Mouse (Mus musculus): Measurements from ENCODE around the gene Mastl.
A peak's percentile ranks its signal among the peaks of the same experiment; 100 is the strongest.

Gene Mastl

DNA sequence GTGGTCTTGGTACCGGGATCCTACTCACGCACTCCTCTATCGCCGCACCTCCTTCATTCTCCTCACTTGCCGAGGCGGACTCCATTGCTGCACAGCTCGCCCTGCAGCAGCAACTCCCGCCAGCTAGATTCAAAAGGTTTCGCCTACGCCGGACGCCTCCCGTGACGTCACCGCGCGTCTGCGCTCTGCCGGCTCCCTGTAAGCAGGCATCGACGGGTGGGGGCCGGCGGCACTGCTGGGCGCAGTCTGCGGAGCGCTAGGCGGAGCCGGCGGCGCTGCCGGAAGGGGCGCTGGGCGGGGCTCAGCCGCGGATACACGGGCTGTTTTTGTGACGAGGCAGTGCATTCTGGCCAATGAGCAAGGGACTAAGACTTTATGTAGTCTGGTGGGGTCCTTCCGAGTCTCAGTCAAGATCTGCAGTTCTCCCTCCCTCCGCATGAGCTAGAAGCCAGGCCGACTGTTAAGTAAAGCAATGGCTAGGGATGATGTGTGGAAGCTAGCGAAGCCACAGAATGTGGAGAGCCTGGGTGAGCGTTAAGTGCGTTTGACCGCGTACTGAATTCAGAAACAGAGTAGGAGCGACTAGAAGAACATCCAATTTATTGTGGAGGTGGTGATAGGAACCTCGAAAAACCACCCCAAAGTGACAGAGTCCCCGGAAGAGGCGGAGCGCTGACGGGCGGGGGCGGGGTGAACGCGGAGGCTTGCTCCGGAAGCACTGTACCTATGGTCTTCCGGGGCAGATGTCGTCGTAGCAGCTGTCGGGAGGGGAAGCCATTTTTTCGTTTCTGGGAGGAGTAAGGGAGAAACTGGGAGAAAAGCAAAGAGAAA is at the start of gene Mastl, which contains the start of gene Yme1l1:
Gene Mastl, minus strand, starts transcription at position 248 of the 831 bp plus-strand sequence.
Gene Yme1l1, plus strand, starts transcription at position 593 of the 831 bp plus-strand sequence.
- DNase-seq (ENCODE audit: low read depth, low spot score), result peak; percentile 100

DNA sequence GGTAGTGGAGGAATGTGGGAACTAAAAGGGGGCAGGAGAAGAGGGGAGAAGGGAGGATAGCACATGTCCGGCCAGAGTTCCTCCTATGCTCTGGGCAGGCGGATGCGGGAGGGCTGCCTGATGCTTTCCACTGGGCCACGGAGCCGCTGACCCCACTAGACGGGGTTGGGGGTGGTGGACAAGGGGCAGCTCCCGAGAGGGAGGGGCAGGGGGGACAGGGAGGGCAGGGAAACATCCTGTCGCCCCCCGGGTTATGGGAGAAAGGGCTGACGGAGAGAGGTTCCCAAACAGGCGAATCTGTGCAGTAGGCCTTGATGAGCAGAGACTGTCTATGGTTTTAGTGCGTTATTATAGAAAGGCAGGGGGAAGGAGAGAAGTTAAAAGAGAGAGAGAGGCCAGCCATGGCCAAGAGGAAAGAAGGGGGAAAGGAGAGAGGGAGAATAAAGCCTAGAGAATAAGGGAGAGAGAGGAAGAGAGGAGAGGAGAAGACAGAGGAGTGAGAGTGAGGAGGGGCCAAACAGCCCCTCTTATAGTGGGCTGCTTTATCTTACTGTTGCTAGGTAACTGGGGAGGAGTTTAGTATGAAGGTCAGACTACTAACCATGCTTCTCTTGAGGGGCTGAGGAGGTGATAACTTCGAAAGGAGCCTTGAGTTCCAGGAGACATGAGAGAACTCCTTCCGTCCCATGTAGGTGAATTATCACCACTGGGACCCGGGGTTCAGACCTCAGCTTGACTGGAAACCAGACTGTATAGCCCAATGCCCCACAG is 47.3 kb upstream of the Mastl start:
- DNase-seq (ENCODE audit: low read depth, low spot score), result no peak

DNA sequence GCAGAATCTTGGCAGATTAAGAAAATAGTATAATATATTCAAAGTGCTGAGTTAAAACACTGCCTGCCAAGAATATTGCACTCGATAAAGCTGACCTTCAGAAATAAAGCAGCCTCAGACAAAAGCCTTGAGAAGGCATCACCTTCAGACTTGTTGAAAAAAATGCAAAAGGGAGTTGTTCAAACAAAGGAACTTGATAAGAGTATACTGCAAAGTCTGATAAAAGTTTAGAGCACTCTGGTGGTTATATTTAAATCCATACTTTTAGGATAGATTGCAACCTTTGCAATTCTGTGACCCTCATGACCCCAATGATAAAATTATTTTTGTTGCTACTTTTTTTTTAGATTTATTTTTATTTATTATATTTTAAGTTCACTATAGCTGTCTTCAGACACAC is 45.2 kb upstream of the Mastl start:
- no peak for DNase-seq (ENCODE audit: low read depth, low spot score)

DNA sequence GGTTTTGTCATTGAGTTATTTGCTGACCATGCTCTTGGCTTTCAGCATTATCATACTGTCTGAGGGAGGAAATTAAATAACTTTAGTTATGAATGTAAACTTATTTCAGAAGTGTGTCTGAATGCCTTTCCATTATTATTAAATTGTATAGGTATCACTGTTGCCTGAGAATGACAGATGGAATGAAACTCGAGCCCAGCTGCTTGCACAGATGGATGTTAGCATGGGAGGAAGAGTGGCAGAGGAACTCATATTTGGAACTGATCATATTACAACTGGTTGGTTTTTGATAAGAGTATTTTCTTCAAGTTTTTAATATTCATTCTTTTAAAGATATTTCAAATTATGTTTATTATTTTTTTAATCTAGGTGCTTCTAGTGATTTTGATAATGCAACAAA is 38.5 kb upstream of the Mastl start:
- no peak for DNase-seq (ENCODE audit: low read depth, low spot score)

DNA sequence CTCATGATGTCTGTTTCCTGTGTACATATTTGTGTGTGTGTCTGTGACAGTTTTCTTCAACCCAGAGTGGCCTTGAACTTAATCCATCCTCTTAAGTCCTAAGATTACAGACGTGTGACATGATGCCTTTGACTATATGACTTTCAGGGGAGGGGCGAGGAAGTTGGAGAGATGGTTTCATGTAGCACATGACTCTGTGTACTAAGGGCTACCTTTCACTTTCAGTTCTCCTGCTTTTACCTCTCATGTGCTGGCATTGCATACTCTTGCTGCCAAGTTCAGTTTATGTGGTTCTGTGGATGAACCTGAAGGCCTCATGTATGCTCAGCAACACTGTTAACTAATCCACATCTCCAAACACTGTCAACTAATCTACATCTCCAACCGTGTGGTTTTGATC is 16.5 kb upstream of the Mastl start:
- DNase-seq (ENCODE audit: low read depth, low spot score), result peak; percentile 22

DNA sequence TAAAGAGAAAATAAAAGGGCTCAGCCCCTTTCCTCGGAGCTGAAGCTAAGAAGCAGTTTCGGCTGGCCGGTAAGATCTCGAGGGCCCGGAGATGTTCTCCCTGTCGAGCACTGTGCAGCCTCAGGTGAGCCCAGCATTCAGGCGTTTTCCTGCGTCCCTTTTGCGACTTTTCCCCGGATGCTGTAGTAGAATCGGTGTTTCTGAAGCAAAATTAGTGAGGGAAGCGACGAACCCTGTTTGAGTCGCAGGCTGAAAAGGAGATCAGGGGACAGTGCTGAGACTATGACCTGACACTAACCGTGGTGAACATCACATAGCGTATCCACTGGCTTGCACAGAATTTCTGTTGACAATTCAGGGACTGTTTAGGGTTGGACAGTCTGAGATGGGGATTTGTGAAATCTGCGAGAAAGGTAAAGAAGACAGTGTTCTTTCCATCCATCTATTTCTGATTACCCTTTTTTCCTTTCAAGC is 821 bp upstream of the Mastl start:
- no peak for DNase-seq (ENCODE audit: low read depth, low spot score)

DNA sequence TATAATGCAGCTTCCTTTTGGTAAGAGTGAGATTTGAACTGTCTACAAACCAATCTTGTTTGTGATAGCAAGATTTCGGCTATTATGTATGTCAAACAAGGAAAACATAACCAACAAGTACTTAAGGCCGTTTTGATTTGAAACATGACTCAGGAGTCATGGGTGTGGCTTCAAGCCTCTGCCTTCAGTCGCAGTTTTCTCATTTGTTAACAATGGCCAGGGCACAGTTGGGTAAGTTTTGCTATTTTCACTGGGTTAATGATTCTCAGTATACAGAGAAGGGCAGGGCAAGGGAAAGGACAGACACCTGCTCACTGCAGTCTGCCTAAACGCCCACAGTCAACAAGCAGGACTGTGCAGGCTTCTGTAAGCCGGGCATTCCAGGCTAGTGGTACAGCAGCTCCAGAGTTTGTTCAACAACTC is 614 bp downstream of the Mastl start:
- no peak for DNase-seq (ENCODE audit: low read depth, low spot score)

DNA sequence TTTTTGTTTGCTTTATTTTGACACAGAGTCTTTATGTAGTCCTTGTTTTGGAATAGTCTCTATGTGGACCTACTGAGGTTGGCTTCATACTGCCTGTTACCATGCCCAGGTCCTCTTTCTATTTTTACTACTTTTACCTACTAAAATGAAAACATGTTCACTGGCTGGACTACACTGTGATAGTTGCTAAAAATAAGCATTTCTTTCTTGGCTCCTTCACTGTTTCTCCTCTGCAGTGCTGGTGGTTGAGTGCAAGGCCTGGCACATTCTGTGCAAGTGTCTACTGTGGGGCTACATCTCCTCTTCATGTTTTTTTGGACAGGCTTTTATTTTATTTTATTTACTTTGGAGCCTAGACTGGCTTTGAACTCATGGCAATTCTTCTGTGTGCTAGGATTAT is 36.3 kb downstream of the Mastl start:
- no peak for DNase-seq (ENCODE audit: low read depth, low spot score)

DNA sequence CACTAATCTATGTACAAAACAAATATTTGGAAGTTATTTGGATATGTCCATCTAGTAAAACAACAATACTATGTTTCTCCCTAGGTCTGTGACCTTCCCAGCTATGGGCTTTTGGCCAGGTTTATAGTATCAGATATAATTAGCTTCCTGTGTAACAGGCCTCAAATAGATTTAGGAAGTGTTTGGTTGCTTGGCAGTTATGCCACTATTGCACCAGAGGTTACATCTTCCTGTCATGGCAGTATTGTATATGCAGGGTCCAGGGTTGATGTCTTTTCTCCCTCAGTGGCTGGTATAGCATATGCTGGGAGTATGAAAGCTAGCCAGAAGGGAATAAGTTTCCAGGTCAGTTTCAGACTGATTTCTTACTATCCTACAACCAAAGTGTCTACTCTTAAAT is 53.6 kb downstream of the Mastl start:
- no peak for DNase-seq (ENCODE audit: low read depth, low spot score)

DNA sequence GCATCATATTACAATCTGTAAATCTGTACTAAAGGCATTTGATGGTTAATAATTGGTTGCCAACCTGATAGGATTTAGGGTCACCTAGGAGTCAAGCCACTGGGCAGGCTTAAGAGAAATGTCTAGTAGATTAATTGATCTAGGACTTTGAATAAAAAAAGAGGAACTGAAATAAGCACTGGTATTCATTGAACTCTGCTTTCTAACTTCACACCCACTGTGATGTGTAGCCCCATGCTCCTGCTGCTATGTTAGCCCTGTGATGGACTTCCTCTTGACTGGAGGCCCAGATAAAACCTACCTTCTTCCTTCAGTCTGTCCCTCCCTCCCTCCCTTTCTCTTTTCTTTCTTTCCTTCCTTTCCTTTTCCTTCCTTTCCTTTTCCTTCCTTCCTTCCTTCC is 58.8 kb downstream of the Mastl start:
- no peak for DNase-seq (ENCODE audit: low read depth, low spot score)

DNA sequence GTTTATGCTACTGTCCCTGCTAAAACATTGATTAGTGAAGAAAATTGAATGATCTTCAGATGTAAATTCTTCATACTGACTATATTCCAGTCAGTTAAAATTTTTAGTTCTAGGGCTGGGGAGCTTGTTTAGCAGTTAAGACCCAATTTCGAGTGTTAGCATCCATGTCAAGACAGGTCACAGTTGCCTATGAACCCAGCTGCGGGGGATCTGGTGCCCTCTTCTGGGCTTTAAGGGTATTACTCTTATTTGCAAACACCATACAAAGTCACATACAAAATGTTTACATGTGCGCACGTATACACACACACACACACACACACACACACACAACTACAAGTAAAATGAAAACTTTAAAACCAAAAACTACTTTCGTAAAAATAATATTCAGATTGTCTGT is 63.6 kb downstream of the Mastl start:
- peak; percentile 81 for DNase-seq (ENCODE audit: low read depth, low spot score)

DNA sequence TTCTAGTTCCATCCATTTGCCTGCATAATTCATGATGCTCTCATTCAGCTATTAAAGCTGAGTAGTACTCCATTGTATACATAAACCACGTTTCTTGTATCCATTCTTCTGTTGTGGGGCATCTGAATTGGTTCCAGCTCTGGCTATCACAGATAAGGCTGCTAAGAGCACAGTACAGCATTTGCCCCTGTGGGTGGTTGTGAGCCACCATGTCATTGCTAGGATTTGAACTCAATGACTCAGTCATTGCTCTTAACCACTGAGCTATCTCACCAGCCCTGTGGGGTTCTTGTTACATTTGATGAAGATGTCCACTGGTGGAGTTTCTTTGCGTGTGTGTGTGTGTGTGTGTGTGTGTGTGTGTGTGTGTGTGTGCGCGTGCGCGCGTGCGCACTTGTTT is 71.3 kb downstream of the Mastl start:
- DNase-seq (ENCODE audit: low read depth, low spot score), result no peak

DNA sequence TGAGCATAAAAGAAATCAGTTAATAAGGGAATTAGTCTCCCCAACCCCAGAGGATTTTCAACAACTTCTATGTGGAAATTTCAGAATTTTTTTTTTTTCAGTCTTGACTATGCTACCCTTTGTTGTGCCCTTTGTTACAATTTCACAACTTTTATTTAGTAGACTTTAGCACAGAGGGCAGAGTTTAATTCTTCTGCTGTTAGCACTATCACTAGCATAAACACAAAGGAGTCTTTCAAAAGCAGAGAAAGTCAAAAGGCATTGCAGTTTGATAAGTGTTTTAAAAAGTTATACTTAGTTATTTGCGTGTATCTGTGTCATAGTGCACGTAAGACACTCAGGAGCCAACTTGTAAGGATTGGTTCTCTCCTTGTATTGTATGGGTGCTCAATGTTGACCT is 77.2 kb downstream of the Mastl start:
- no peak for DNase-seq (ENCODE audit: low read depth, low spot score)

DNA sequence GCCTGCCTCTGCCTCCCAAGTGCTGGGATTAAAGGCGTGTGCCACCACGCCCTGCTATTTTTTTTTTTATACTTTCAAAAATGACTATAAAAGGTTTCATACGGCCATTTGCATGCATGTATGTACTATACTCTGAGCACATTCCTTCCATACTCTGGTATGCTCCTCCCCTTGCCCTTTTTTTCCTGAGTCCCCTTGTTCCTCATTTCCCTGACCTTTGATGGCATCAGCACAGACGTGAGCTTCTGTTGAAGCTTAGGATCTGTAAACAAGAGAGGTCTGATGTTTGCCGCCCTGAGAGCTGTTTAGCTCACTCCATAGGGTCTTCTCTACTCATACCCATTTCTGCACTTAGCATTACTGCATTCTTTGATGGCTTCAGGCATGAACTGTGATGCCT is 78.1 kb downstream of the Mastl start:
- DNase-seq (ENCODE audit: low read depth, low spot score), result no peak

DNA sequence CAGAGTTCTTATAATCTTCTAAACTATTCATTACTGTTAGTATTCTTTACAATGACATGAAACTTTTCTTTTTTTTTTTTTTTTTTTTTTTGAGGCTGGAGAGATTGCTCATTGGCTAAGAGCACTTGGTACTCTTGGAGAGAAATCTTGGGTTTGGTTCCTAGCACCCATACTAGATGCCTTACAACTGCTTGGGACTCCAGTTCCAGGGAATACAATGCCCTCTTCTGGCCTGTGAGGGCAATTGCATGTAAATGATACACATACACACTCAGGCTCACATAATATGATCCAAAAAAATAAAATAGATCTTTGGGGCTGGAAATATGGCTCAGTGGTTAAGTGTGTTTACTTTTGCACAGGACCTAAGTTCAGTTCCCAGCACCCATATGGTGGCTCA is 79.0 kb downstream of the Mastl start:
- peak; percentile 12 for DNase-seq (ENCODE audit: low read depth, low spot score)

DNA sequence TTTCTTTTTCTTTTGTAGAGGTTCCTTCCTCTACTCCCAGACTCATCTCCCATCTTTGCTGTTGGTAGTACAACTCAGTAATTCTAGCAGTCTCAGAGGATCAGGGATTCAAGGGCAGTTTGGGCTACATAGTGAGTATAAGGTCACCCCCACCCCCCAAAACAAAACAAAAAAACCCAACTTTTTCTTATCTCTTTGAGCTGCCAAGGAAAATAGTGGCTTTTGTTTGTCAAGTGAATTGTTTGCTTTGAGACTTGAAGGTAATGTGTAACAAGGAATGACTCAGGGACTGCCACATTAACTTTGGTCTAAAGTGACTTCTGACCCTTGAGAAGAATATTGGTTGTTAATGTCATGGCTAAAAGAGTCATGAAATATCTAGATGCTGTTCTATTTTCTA is 80.0 kb downstream of the Mastl start:
- DNase-seq (ENCODE audit: low read depth, low spot score), result no peak

DNA sequence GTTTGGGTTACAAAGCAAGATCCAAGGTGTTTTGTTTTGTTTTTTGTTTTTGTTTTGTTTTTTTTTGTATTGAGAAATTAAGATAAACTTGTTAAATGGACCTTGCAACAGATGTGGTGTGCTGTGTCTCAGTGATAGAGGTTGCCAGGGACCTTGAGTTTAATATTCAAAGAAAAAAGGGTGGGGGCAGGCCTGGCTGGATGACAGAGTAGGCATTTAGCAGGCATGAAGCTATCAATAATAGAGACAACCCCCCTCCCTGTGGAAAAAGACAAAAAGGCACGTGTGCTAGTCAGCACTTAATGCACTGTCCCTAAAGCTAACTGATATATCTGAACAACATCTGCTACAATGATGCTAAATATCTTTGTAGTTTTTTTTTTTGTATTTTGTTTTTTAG is 84.4 kb downstream of the Mastl start:
- no peak for DNase-seq (ENCODE audit: low read depth, low spot score)

DNA sequence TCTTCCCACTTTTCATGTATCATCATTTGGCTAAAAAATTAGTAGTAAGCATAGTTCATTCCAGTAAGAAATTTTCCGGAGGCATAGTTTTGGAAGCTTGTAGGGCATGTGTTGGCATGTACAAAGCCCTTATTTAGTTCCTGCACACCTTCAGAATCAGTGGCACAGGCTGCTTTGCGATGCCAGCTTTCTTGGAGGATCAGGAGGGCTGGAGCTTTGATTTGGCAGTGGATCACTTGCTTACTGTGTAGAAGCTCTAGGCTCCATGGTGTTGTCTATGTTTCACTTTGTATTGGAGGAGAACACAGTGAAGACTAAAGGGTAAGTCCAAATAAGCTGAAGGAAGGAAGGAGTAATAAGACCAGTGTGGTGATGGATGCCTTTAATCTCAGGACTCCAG is 85.3 kb downstream of the Mastl start:
- no peak for DNase-seq (ENCODE audit: low read depth, low spot score)

DNA sequence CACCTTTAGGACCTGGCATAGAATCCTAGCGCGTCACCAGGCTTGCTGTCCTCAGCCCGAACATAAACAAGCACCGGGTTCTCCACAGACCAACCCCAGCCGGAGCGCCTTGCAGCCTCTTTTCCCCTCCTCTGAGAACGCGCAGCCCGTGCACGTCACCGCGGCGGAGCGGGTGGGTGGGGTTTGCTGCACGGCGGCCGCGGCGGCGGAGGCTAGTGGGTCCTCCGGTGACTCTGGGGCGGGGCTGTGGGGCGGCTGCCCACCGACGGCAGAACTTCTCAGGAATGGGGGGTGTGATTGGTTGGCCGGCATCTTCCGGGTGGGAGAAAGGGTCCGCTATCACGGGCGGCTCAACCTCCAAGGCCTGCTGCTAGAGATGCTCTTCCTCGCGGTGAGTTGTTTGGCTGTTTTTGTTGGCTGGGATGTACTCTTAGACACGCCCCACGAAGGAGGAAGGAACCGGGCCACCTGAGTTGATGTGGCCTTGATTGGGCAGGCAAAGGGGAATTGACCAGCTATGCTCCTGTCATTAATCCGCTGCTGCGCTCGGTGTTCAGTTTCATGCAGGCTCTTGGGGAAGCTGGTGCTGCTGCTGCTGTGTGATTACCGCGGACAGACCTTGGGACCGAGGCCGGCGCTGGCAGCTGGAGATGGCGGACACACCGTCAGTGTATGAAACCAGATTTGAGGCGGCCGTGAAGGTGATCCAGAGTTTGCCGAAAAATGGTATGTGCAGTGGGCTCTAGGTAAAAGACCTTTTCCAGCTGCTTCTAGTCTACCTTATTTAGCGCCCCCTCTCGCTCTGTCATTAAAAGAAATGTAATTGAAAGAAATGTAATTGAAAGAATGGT is 86.7 kb downstream of the Mastl start:
- DNase-seq (ENCODE audit: low read depth, low spot score), result peak; percentile 95

DNA sequence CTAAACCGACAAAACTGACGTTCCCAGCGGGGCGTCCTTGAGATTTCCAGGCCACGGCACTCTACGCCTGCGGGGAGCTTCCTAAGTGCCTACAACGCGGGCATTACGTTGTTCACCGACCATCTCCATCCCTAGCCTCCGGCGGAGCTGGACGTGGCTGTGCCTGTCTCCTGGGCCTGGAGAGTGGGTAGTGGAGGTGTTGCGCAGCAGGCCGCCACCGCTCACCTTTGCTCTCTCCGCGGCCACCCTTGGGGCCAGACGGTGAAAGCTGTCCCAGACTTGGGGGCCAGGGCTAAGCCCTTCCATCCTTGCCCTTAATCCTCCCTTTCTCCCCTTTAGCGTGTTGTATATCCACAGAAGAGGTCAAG is 87.5 kb downstream of the Mastl start:
- DNase-seq (ENCODE audit: low read depth, low spot score), result no peak

DNA sequence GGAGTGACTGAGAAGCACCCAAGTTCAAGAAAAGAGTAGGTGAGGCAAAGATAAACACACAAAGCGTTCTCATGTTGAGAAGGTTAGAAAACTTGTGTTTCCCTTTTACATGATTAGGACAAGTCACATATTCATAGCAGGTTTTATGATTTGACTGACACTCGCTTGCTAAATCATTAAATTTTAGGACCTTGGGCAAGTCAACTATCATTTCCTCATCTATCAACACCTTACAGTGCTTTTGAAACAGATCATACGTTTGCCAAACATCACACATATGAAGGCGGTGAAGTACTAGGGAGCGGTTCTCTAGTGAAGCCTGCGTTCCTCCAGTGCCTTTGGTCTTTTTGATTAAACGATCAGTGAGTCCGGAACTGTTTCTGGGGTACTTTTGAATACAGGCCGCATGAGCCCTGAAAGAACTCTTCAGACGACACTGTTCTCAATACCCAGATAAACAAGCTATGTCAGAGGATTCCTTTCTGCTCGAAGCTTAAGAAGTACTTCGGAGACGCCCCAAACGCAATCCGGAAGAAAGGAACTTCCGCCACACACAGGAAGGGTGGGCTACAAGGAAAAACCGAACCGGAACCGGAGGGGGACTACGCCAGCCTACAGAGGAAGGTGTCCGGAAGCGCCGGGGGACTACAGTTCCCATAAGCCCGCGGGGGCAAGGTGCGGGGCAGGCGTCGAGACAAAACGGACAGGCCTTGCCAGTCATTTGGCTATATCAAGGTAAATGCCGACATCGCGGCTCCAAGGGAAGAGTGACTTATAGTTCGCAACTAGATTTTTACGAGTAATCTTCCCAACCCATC is 88.1 kb downstream of the Mastl start, which contains the start of gene Acbd5:
Gene Acbd5, plus strand, starts transcription at position 616 of the 818 bp plus-strand sequence.
- peak; percentile 97 for DNase-seq (ENCODE audit: low read depth, low spot score)

Measured in CD4-positive, CD25-positive, alpha-beta regulatory T cell, adult 2 months (primary cell).